Mouse (Mus musculus) megakaryocyte, embryonic 14.5 days (primary cell): ENCODE data around the gene Gprc5a.

ENCODE experiments used
- FLI1 ChIP-seq: IDR thresholded peaks from 2 replicates; pipeline ENCODE4 v1.6.1; 2012; ENCODE audit warnings: low read length, inconsistent platforms, mixed read lengths
- GATA1 ChIP-seq: IDR thresholded peaks from 3 replicates; pipeline ENCODE4 v1.6.1; 2012; ENCODE audit warnings: mixed read lengths, low read length, inconsistent platforms, borderline replicate concordance

DNA sequence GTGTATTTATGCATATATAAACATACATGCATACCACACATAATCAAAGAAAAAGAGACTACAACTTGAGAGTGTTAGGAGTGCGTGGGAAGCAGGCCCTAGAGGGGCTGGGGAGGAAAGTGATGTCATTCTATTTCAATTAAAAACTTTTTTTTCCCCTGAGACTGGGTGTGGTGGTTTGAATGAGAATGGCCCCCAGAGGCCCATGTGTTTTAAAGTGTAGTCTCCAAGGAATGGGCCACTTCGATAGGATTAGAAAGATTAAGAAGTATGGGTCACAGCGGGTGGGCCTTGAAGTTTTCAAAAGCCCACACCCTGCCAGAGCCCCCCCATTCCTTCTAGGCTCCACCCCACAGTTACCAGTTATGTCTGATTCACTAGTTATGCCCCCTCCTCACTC is 26.8 kb upstream of the Gprc5a start:
- TF ChIP-seq GATA1 (no peak), FLI1 (no peak)
